Mouse (Mus musculus) midbrain, embryonic 12.5 days (tissue): ENCODE measurements around the gene Snrpe. TPM values are rescaled to one million over a fixed set of nuclear protein-coding genes. Genes with fewer than 3 reads are reported as not detected.
A peak's percentile ranks its signal among the peaks of the same experiment; 100 is the strongest.

ENCODE experiments used
- ATAC-seq: fragments of 200-750 bp; cut with Nextera tagmentation; 2 replicates; pipeline ENCODE4 v1.8.0; 2017; ENCODE audit warnings: low read depth, moderate TSS enrichment, moderate library complexity; ENCODE audit not compliant: low FRiP score
- H3K27ac ChIP-seq: fragments of 300-500 bp; sonication (generic); replicated peaks from 2 replicates; pipeline ENCODE4 v1.5.1; 2016; ENCODE audit warnings: mild to moderate bottlenecking
- H3K27me3 ChIP-seq: fragments of 300-500 bp; sonication (generic); 2 replicates; pipeline ENCODE4 v1.6.1; 2016; ENCODE audit warnings: mild to moderate bottlenecking
- H3K36me3 ChIP-seq: fragments of 300-500 bp; sonication (generic); 2 replicates; pipeline ENCODE4 v1.6.1; 2016
- H3K4me1 ChIP-seq: fragments of 300-500 bp; sonication (generic); 2 replicates; pipeline ENCODE4 v1.6.1; 2016
- H3K4me2 ChIP-seq: fragments of 300-500 bp; sonication (generic); replicated peaks from 2 replicates; pipeline ENCODE4 v1.6.1; 2016; ENCODE audit warnings: mild to moderate bottlenecking, moderate library complexity
- H3K4me3 ChIP-seq: fragments of 300-500 bp; sonication (generic); 2 replicates; pipeline ENCODE4 v1.5.1; 2016; ENCODE audit warnings: mild to moderate bottlenecking
- H3K9ac ChIP-seq: fragments of 300-500 bp; sonication (generic); replicated peaks from 2 replicates; pipeline ENCODE4 v1.6.1; 2016; ENCODE audit warnings: mild to moderate bottlenecking, moderate library complexity
- H3K9me3 ChIP-seq: fragments of 300-500 bp; sonication (generic); 2 replicates; pipeline ENCODE4 v1.6.1; 2016; ENCODE audit warnings: mild to moderate bottlenecking
- WGBS: fragments of 180-500 bp; shearing (Covaris S2); methylation state at CpG from one replicate; pipeline ENCODE4 v1.1.7; 2016; 5-methylcytosine and 5-hydroxymethylcytosine counted together
- polyA plus RNA-seq: library from polyadenylated mRNA; unstranded; fragments of >200 nt; fragmentation: Nextera tagmentation; extraction: Ambion mirVana; gene quantifications from 2 replicates; pipeline ENCODE4 v1.2.1, GENCODE M21; 2016

Snrpe gene
- polyA plus RNA-seq, result 703 and 733 TPM in 2 replicates

GRCm38 (mm10) chr1:133609771-133610502, at the start of gene Snrpe:
TSS of gene Snrpe (minus strand) at chr1:133610291.
- under 1% methylated on average over 73 of the region's 73 CpGs for WGBS
- peak; percentile 97 for ATAC-seq
- peaks cover 11% of the 10 kb centered on the region for H3K4me1 ChIP-seq

GRCm38 (mm10) chr1:133658878-133659277, 48.8 kb upstream of the Snrpe start:
- Histone ChIP-seq H3K27me3 (no peaks in the 10 kb centered on the region), H3K4me2 (no peak overlapping the region), H3K4me3 (no peak overlapping the region), H3K9ac (no peak overlapping the region), H3K4me1 (peaks cover 35% of the 10 kb centered on the region), H3K9me3 (no peaks in the 10 kb centered on the region), H3K27ac (no peak overlapping the region), H3K36me3 (peaks cover 28% of the 10 kb centered on the region)
- WGBS, result 88% methylated on average over 3 of the region's 3 CpGs
- no peak for ATAC-seq

More at GRCm38 (mm10) chr1:133609771-133610502, at the start of gene Snrpe:
- Histone ChIP-seq H3K27me3 (no peaks in the 10 kb centered on the region), H3K4me2 (peak within 1 kb of the TSS; percentile 60), H3K36me3 (peaks cover 33% of the 10 kb centered on the region), H3K27ac (peak within 1 kb of the TSS; percentile 90), H3K4me3 (peak within 1 kb of the TSS; percentile 89), H3K9me3 (no peaks in the 10 kb centered on the region), H3K9ac (peak within 1 kb of the TSS; percentile 80)

GRCm38 (mm10) chr1:133656811-133657210, 46.7 kb upstream of the Snrpe start:
- H3K36me3 ChIP-seq, result peaks cover 29% of the 10 kb centered on the region
- no peak overlapping the region for H3K27ac ChIP-seq
- H3K9me3 ChIP-seq, result no peaks in the 10 kb centered on the region
- 77% methylated on average over 5 of the region's 5 CpGs for WGBS
- no peaks in the 10 kb centered on the region for H3K27me3 ChIP-seq
- no peak overlapping the region for H3K9ac ChIP-seq
- H3K4me1 ChIP-seq, result peaks cover 35% of the 10 kb centered on the region
- 0 out of 2 replicates have a peak overlapping the region, but pooled peaks have one; percentile 11 for H3K4me2 ChIP-seq
- ATAC-seq, result no peak
- no peak overlapping the region for H3K4me3 ChIP-seq

GRCm38 (mm10) chr1:133653033-133653432, 42.9 kb upstream of the Snrpe start:
- Histone ChIP-seq H3K36me3 (peaks cover 23% of the 10 kb centered on the region; the same call in 1 of the 2 replicates), H3K9me3 (no peaks in the 10 kb centered on the region), H3K27ac (no peak overlapping the region), H3K4me3 (no peak overlapping the region), H3K27me3 (no peaks in the 10 kb centered on the region), H3K4me1 (peaks cover 12% of the 10 kb centered on the region), H3K9ac (no peak overlapping the region), H3K4me2 (no peak overlapping the region)
- WGBS, result 91% methylated on average over 1 of the region's 1 CpGs
- no peak for ATAC-seq

GRCm38 (mm10) chr1:133650288-133651055, 40.4 kb upstream of the Snrpe start:
- Histone ChIP-seq H3K4me3 (no peak overlapping the region), H3K27me3 (no peaks in the 10 kb centered on the region), H3K36me3 (peaks cover 25% of the 10 kb centered on the region), H3K9ac (no peak overlapping the region), H3K27ac (no peak overlapping the region), H3K9me3 (no peaks in the 10 kb centered on the region), H3K4me1 (no peaks in the 10 kb centered on the region), H3K4me2 (no peak overlapping the region)
- WGBS, result 89% methylated on average over 7 of the region's 7 CpGs
- no peak for ATAC-seq

GRCm38 (mm10) chr1:133645652-133646051, 35.6 kb upstream of the Snrpe start:
- Histone ChIP-seq H3K36me3 (peaks cover 68% of the 10 kb centered on the region), H3K27ac (no peak overlapping the region), H3K4me3 (no peak overlapping the region), H3K9ac (no peak overlapping the region), H3K4me2 (no peak overlapping the region), H3K9me3 (no peaks in the 10 kb centered on the region), H3K4me1 (no peaks in the 10 kb centered on the region), H3K27me3 (no peaks in the 10 kb centered on the region)
- WGBS, result 96% methylated on average over 5 of the region's 5 CpGs
- ATAC-seq, result no peak

- 92% methylated on average over 2 of the region's 2 CpGs for WGBS
- no peak for ATAC-seq
- H3K36me3 ChIP-seq, result peaks cover 98% of the 10 kb centered on the region
These were observed 31.1 kb upstream of the Snrpe start for GRCm38 (mm10) chr1:133641163-133641562.

GRCm38 (mm10) chr1:133638517-133638916, 28.4 kb upstream of the Snrpe start:
- 93% methylated on average over 6 of the region's 6 CpGs for WGBS
- peaks cover 94% of the 10 kb centered on the region for H3K36me3 ChIP-seq
- no peak overlapping the region for H3K4me2 ChIP-seq
- H3K27ac ChIP-seq, result no peak overlapping the region
- no peak overlapping the region for H3K9ac ChIP-seq
- no peak for ATAC-seq
- no peak overlapping the region for H3K4me3 ChIP-seq
- no peaks in the 10 kb centered on the region for H3K9me3 ChIP-seq
- H3K4me1 ChIP-seq, result no peaks in the 10 kb centered on the region
- no peaks in the 10 kb centered on the region for H3K27me3 ChIP-seq

More at GRCm38 (mm10) chr1:133641163-133641562, 31.1 kb upstream of the Snrpe start:
- Histone ChIP-seq H3K4me3 (no peak overlapping the region), H3K4me2 (no peak overlapping the region), H3K9ac (no peak overlapping the region), H3K27ac (no peak overlapping the region), H3K9me3 (no peaks in the 10 kb centered on the region), H3K27me3 (no peaks in the 10 kb centered on the region), H3K4me1 (no peaks in the 10 kb centered on the region)

- Histone ChIP-seq H3K27ac (no peak overlapping the region), H3K27me3 (no peaks in the 10 kb centered on the region), H3K4me1 (no peaks in the 10 kb centered on the region), H3K36me3 (peaks cover 79% of the 10 kb centered on the region), H3K9ac (no peak overlapping the region), H3K4me2 (no peak overlapping the region), H3K4me3 (no peak overlapping the region), H3K9me3 (no peaks in the 10 kb centered on the region)
- ATAC-seq, result no peak
- WGBS, result 92% methylated on average over 2 of the region's 2 CpGs
These were observed 22.1 kb upstream of the Snrpe start for GRCm38 (mm10) chr1:133632168-133632567.

- H3K9ac ChIP-seq, result no peak overlapping the region
- no peaks in the 10 kb centered on the region for H3K4me1 ChIP-seq
- WGBS, result 80% methylated on average over 2 of the region's 2 CpGs
- peaks cover 77% of the 10 kb centered on the region for H3K36me3 ChIP-seq
- H3K27me3 ChIP-seq, result no peaks in the 10 kb centered on the region
- no peak for ATAC-seq
- no peaks in the 10 kb centered on the region for H3K9me3 ChIP-seq
- H3K27ac ChIP-seq, result no peak overlapping the region
- H3K4me3 ChIP-seq, result no peak overlapping the region
- H3K4me2 ChIP-seq, result no peak overlapping the region
These were observed 15.0 kb upstream of the Snrpe start for GRCm38 (mm10) chr1:133625052-133625451.

GRCm38 (mm10) chr1:133618311-133618710, 8.2 kb upstream of the Snrpe start:
- WGBS, result 89% methylated on average over 8 of the region's 8 CpGs
- Histone ChIP-seq H3K27ac (no peak overlapping the region), H3K36me3 (peaks cover 41% of the 10 kb centered on the region), H3K9ac (no peak overlapping the region), H3K27me3 (no peaks in the 10 kb centered on the region), H3K4me1 (no peaks in the 10 kb centered on the region), H3K4me3 (no peak overlapping the region), H3K9me3 (no peaks in the 10 kb centered on the region), H3K4me2 (no peak overlapping the region)
- ATAC-seq, result no peak

- ATAC-seq, result no peak
- Histone ChIP-seq H3K27ac (no peak overlapping the region), H3K27me3 (no peaks in the 10 kb centered on the region), H3K9me3 (no peaks in the 10 kb centered on the region), H3K4me1 (no peaks in the 10 kb centered on the region), H3K4me2 (no peak overlapping the region), H3K36me3 (peaks cover 37% of the 10 kb centered on the region), H3K9ac (no peak overlapping the region), H3K4me3 (no peak overlapping the region)
- 69% methylated on average over 2 of the region's 2 CpGs for WGBS
These were observed 7.8 kb upstream of the Snrpe start for GRCm38 (mm10) chr1:133617908-133618307.
